Mouse (Mus musculus) R1 (cell line): ENCODE data around the gene March10.

Experiments used
- DNase-seq: peaks from one replicate; pipeline ENCODE4 v3.0.0-alpha.2; 2018; ENCODE audit warnings: low read depth, low spot score

Gene March10

GRCm38 (mm10) chr11:105466756-105467155 lies 10.2 kb upstream of the March10 start:
- no peak for DNase-seq

DNA sequence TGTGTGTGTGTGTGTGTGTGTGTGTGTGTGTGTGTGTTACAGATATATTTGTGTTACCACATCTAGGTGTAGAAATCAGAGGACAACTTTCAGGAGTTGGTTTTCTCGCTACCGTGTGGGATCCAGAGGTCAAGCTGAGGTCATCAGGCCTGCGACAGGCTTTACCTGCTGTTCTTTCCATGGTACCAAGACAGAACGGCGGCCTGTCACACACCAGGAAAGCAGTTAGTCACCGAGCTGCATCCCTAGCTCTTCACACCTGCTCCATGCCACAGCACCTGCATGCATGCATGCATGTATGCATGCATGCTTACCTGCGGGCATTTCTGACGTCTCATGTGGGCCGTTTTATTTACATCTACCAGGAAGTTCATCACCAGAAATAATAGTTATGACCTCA lies 9.0 kb upstream of the March10 start:
- no peak for DNase-seq

GRCm38 (mm10) chr11:105464430-105464967 lies 8.0 kb upstream of the March10 start:
- no peak for DNase-seq

- no peak for DNase-seq
Observed at GRCm38 (mm10) chr11:105459900-105460299, 3.4 kb upstream of the March10 start.

- DNase-seq: no peak
Observed at GRCm38 (mm10) chr11:105457041-105457440, 506 bp upstream of the March10 start.

DNA sequence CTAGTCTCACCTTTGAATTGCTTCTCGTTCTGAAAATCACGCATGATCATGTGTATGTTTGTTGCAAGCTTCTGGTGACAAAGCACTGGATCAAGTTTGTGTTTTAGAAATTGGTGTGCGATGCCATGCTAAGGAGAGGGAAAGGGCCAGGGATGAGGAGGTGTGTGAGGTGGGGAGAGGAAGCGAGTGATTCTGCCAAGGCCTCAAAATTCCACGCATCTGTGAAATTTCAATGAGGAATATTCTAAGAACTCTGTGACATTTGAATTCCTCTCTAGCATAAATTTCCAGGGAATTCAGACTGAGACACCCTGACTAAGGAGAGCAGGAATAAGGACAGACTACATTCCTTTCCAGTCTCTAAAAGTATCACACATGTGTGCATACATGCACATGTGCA lies 1.4 kb downstream of the March10 start:
- no peak for DNase-seq

DNA sequence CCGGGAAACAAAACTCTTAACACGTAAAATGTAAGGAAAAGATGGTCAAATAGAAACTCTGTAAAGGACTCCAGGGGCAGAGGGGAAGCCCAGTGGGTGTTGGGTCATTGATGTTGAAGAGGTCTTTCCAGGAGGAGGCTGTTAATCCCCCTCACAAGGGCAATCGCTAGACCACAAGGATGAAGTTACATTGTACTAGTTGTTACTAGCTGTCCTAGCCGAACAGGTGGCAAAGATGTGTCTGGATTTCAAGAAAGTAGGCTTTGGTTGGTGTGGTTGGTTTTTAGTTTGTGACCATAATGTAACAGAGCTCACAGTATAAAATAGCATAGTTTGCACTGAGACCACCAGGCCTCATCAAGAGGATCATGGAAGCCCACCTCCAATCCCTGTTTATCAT lies 3.5 kb downstream of the March10 start:
- DNase-seq: no peak

- no peak for DNase-seq
Observed at GRCm38 (mm10) chr11:105452504-105452903, 4.0 kb downstream of the March10 start.

- DNase-seq: no peak
Observed at GRCm38 (mm10) chr11:105451553-105452135, 4.9 kb downstream of the March10 start.

- DNase-seq: peak; percentile 82
Observed at GRCm38 (mm10) chr11:105449581-105450315, 6.8 kb downstream of the March10 start.

DNA sequence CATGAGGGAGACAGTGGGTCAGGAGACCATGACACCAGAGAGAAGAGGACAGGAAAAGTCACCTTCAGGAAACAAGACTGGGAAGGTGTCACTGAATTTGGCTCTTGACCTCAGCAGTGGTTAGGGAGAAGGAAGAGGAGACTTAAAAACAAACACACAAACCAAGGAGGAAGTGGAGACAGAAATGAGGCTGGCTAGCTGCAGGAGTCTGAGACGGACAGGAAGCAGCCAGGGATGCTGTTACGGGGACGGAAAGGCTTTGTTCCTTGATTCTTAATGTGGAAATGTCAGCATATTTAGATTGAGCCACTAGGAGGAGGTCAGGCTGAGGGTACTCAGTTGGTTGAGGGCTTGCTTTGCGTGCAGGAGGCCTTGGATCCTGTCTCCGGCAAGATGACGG lies 8.9 kb downstream of the March10 start:
- no peak for DNase-seq

- DNase-seq: no peak
Observed at GRCm38 (mm10) chr11:105446221-105446620, 10.3 kb downstream of the March10 start.

GRCm38 (mm10) chr11:105445741-105446140 lies 10.8 kb downstream of the March10 start:
- DNase-seq: no peak

- DNase-seq: no peak
Observed at GRCm38 (mm10) chr11:105444929-105445328, 11.6 kb downstream of the March10 start.

DNA sequence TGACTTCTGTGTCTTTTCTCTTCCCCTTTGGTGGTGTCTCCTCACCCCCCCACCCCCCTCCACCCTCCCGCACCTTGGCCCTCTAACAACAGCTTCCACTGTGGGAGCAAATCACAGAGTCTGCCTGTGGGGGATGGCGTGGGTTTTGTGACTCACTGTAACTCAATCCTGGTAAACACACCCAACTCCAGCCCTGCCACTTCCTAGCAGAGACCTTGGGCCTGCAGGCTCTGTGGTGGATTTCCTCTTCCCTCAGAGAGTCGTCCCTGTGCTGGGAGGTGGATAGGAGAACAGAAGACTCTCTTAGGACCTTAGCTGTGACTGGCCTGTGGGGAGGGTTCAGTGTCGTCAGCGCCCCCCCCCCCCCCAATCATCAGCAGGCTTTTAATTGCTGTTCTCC lies 13.0 kb downstream of the March10 start:
- DNase-seq: no peak

GRCm38 (mm10) chr11:105439796-105440195 lies 16.7 kb downstream of the March10 start:
- DNase-seq: no peak

GRCm38 (mm10) chr11:105438907-105439306 lies 17.6 kb downstream of the March10 start:
- no peak for DNase-seq

DNA sequence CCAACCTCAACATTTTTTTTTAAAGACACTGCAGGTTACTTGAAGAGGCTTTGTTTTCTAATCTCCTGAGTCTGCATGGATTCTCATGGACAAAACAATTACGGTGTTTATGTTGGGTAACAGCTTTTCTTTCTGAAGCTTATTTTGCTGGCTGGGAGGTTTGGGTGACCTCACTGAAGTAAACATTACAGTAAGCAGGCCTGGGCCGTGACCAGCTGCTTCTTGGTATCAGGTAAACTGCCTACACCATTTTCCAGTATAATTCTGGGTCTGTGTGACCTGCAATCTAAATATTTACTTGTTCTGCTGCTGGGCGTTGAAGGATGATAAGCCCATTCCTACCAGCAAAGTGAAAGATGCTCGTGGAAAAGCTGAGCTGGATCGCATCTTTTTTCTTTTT lies 30.1 kb downstream of the March10 start:
- DNase-seq: no peak

DNA sequence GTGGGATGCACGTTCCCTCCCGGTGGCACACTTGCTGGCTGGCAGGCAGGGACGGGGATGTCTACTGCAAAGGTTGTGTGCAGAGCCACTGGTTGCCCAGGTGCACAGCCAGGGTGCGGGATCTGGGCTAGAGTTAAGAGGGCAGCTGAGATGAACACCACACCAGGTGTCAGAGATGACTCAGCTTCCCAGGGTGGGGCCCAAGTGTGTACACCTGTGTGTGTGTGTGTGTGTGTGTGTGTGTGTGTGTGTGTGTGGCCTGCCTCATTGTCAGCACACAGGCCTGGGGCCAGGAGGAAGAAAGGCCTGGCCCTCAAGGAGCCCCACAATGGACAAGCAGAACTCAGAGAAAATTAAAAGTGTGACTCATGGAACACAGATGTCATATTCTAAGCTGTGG lies 31.9 kb downstream of the March10 start:
- no peak for DNase-seq

- no peak for DNase-seq
Observed at GRCm38 (mm10) chr11:105420671-105421450, 35.7 kb downstream of the March10 start.

DNA sequence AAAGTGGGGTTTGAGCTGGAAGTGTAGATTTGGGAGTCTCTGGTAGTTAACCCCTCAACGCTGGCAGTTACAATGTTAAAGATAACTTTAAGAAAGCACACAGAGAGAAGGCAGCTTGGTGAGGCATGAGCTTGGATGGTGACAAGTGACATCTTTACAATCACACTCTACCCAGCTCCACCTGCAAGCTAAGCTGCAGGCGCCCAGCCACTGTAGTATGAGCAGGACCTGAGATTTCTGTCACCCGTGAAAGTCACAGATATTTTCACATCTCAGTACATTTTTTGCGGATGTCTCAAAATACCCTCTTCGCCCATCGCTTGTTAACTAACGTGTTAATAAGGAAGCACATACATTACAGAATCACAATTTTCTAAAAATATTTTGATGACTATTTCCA lies 36.6 kb downstream of the March10 start:
- no peak for DNase-seq

DNA sequence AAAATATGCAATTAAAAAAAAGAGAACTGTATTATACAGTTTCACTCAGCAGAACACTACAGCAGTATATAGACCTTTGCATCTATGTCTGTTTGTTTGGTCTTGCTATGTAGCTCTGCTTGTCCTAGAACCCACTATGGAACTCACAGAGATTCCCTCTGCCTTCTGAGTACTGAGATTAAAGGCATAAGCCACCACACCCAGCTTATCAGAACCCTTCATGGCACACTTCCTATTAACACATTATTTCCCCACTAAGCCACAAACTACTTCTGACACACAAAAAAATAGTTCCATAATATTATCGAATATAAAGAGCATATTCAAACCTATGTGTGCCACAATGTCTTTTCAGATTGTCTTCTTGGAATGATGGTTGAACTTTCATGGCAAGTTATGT lies 42.5 kb downstream of the March10 start:
- DNase-seq: no peak
